Mouse (Mus musculus): Measurements from ENCODE around the gene Alk.

The Alk gene

DNA sequence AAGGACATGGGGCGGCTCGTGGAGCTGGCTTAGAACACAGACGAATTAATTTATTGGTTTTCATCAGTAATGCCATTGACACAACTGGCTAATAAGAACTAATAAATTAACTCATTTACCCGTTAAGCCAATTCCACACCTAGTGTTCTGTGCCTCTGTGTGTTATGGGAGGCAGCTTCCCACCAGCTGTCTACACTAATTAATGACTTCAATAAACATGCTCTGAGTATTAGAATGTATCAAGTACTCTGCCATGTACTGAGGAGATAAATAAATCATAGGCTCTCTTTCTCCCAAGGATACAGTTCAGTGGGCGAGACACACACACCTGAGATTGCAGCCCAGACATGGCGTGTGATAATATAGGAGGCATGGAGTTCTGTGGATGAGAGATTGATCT is 723.1 kb downstream of the Alk start:
- DNase-seq (ENCODE audit: low spot score in 2 of 2): no peak

- no peak for DNase-seq (ENCODE audit: low spot score in 2 of 2)
Observed at GRCm38 (mm10) chr17:71875492-71875891, 728.9 kb downstream of the Alk start.

DNA sequence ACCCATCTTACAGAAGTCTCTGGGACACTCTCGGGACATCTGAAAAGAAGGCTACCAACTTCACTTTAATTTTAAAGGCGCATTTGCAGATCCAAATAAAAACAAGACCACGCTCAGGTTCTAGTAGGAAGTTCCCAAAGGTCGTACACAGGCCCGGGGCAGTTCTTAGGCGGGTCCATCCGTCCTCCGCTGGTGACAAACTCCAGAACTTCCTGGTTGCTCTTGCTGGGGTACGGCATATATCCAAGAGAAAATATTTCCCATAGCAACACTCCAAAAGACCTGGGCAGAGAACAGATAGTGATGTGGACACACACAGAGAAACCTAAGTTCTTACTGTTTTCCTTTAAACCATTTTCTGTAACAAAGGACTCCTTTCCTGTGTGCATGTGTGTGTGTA is 729.6 kb downstream of the Alk start:
- no peak for DNase-seq (ENCODE audit: low spot score in 2 of 2)

DNA sequence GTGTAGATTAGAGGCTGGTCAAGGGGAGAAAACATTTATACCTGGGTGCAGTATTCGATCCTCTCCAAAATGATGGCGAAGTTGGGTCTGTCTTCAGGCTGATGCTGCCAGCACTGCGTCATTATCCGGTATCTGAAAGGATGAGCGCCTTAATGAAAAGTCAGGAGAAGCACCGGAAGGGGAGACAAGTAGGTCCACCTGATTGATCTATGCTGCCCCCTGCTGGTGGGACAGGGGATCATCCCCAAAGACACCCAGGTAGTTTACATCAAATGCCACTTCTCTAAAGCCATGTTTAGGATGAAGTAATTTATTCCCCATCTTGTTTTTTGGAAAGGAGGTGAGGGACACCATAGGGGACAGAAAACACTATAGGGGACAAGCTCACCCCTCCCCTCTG is 730.4 kb downstream of the Alk start:
- DNase-seq (ENCODE audit: low spot score in 2 of 2): peak; percentile 43 to 66

DNA sequence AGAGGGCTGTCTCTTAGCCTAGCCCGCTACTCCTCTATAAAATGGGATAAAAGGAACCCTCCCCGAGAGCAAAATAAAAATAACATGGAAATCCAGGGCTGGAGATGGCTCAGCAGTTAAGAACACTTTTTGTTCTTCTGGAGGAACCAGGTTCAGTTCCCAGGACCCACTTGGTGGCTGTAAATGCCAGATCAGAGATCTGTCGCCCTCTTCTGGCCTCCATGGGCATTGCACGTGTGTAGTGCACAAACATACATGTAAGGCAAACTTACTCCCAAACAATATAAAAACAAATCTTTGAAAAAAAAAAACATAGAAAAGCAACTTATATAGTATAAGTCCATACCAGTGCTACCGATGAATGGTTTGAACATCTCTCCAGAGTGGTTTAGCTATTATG is 731.5 kb downstream of the Alk start:
- DNase-seq (ENCODE audit: low spot score in 2 of 2): no peak

DNA sequence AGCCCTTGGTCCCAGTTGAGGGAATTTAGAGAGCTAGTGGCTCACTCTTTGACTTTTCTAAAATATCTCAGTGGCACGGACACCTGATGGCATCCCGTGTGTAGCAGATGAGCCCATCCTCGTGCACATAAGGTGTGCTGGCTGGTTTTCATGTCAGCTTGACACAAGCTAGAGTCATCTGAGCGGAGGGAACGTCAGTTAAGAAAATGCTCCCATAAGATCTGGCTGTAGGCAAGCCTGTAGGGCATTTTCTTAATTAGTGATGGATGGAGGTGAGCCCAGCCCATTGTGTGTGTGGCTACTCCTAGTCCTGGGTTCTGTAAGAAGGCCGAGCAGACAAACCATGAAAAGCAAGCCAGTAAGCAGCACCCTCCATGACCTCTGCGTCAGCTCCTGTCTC is 732.4 kb downstream of the Alk start:
- DNase-seq (ENCODE audit: low spot score in 2 of 2): no peak

DNA sequence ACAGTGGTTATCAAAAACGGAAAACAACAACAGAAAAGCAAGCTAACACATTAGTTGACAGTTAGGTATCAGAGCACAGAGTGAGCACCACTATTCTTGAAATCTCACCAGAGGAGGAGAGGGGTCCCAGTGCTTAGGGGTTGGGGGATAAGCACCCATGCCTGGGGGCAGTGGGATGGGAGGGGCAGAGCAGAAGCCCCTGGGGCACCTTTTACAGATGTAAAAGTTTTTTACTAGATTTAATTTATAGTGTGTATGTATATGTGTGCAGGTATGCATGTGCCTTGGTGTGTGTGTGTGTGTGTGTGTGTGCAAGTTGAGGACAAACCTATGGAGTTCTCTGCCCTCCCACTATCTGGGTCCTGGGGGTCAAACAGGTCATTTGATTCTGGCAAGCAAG is 733.8 kb downstream of the Alk start:
- no peak for DNase-seq (ENCODE audit: low spot score in 2 of 2)

DNA sequence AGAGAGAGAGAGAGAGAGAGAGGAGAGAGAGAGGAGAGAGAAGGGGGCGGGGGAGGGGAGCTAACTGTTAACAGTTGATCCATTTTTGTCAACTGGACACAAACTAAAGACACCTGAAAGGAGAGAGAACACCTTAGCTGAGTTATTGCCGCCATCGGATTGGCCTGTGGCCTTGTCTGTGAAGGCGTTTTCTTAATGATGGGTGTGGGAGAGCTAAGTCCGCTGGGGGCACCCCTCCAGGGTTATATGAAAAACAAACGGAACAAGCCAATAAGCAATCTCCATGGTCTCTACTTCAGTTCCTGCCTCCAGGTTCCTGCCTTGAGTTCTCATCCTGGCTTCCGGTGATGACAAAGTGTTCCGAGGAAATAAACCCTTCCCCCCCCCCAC is 734.2 kb downstream of the Alk start:
- DNase-seq (ENCODE audit: low spot score in 2 of 2): no peak

DNA sequence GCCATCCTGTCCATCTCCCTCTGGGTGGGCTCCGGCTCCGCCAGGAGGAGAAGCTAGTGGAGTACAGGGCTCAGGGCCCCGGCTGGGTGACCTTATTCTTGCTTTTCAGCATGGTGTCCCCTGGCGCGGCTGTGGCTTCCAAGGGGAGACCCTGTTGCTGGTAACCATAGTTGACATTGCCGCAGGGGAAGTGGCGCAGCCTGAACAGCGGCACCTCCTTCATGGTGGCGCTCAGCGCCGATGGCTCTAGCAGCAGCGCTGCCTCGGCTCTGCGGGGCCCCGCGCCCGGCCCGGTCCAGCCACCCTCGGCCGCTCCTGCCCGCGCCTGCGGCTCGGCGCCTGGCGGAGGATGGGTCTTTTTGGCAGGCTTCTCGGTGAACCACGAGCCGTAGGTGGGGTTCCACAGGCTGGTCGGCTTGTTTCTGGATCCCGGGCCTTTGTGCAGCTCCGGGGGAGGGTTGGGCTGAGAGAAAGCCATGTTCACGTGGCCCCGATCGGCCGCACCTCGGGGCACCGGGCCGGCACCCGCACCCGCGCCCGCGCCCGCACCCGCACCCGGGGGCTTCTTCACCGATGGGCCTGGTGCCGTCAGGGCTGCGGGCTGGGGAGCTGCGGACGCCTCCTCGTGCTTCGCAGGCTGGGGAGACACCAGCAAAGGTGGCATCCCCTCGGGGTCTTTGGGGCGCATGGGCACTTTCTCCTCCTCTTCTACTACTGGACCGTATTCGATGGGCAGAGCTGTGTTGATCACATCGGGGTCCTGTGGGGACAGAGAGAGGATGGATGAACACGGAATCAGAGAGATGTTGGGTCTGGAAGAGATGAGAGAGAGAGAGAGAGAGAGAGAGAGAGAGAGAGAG is 734.8 kb downstream of the Alk start:
- DNase-seq (ENCODE audit: low spot score in 2 of 2): peak in 1 of 2 experiments; percentile 2

DNA sequence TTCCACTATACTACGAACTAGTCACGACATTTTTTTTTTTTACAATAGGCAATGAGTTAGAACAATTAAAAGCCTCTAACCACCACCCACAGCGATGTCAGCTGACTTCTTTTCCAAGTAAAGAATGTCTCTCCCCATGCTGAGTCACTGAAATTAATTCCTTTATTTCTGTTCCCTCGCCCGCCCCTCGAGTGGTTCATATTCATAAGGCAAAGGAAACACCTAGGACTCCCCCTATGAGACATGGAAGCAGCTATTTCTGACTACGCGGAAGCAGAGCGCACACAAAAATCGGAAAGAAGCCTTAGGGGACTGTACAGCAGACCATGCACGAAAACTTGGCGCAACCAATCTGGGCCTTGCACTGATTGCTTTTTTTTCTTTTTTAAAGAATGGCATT is 735.6 kb downstream of the Alk start:
- DNase-seq (ENCODE audit: low spot score in 2 of 2): no peak

DNA sequence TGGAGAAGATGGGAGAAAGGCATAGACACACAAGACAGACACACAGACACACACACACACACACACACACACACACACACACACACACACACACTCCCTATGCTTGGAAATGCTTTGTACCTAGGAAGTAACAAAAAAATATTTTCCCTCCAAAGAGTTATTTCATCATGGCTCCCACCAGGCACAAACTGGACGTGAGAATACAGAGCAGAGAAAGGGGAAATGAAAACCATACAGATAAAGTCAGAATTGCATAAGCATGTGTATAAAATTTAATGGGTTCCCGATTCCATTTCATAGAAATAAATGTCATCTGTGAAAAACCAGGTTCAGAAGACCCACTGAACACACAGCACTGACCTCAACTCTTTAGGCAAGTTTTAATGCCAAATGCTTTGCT is 736.5 kb downstream of the Alk start:
- DNase-seq (ENCODE audit: low spot score in 2 of 2): no peak

DNA sequence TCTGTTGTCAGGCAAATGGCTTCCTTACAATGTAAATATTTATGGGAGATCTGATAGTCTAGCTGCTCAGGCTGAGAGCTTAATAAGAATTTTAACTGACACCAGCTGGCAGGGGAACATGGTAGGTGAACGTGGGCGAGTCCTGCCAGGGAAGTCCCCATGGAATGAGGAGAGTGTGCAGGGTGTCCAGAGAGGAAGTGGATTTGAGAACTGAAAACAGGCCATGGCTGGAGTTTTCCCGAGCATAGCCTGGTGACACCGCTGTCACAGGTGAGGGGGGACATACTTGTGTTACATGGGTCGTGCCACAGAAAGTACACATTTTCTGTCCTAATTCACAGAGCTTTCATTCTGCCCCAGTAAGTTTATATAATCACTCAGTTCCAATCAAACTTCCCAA is 739.0 kb downstream of the Alk start:
- no peak for DNase-seq (ENCODE audit: low spot score in 2 of 2)

DNA sequence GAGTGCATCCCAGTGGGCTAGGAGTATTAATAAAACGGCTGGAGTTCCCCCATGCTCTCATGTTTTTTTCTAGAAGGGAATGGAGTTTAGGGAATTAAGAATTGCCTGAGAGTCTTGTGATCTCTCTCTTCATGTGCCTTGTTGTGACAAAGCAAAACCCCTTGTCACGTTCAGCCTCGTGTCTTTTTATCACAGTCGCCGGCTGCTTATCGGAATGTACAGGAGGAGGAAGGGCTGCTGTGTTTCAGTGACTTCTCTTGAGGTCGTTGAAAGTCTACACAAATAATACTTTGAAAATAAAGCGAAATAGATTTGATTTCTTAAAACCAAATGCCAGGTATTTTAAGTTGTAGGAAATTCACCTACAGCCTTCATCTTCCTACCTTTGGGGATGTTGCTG is 740.4 kb downstream of the Alk start:
- no peak for DNase-seq (ENCODE audit: low spot score in 2 of 2)

DNA sequence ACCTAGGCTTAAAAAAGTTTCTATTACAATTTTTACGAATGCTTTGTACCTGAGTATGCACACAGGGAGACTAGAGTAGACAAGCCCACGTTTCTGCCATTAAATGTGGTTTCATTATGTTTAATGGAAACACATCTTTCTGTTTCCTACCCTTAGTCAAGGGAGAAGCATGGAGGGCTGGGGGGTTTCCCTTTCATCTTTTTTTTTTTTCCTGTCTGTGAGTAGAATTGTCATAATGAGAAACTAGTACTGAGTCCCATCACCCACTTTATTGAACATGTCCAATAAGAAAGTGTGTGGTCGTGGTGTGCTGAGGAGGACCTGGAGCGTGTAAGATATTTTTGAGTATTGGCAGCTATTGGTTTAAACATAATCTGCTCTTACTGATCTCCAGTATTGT is 741.5 kb downstream of the Alk start:
- no peak for DNase-seq (ENCODE audit: low spot score in 2 of 2)

GRCm38 (mm10) chr17:71862184-71862583 is 742.2 kb downstream of the Alk start:
- DNase-seq (ENCODE audit: low spot score in 2 of 2): no peak

- no peak for DNase-seq (ENCODE audit: low spot score in 2 of 2)
Observed at GRCm38 (mm10) chr17:71831960-71832359, 772.5 kb downstream of the Alk start.

DNA sequence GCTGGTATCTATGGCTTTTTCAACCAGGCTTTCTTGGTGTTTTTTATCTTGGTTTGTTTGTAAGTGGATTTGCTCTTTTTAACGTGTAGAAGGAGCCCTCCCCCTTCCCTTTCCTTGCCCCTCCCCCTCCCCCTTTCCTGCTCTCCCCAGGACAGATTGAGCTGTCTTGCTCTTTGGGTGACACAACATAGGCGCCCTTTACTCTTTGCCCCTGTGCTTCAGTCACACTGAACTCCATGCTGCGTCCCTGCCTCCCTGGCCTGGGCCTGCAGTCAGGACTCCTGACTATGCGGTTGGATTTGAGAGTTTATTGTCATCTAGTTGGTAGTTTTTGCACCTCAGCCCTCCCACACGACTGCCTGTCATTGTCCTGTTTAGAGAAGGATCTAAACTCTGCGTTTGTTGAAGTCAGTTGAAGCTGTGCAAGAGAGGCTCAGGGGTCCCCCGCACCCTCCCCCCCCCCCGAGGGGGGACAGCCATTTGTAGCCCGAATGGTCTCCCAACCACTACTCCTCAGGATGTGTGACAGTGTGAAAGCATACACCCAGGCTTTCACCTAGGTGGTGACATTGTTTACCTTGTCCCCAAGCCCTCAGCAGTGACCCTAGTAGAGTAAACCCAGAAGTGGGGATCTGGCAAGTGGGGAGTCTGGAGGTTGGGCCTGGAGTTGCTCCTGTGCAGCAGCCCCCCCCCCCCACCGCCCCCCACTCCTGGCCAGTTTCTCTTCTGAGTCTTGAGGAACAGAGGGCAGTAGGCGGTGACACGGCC is 775.6 kb downstream of the Alk start:
- DNase-seq (ENCODE audit: low spot score in 2 of 2): no peak

GRCm38 (mm10) chr17:71827627-71828026 is 776.8 kb downstream of the Alk start:
- no peak for DNase-seq (ENCODE audit: low spot score in 2 of 2)

GRCm38 (mm10) chr17:71826603-71827002 is 777.8 kb downstream of the Alk start:
- no peak for DNase-seq (ENCODE audit: low spot score in 2 of 2)

- DNase-seq (ENCODE audit: low spot score in 2 of 2): no peak
Observed at GRCm38 (mm10) chr17:71823622-71824306, 780.7 kb downstream of the Alk start.

Data from urinary bladder, postnatal 36 days (tissue).